Mouse (Mus musculus): ENCODE data around the gene Tanc2. TPM values are rescaled to one million over a fixed set of nuclear protein-coding genes. Genes with fewer than 3 reads are reported as not detected.

Gene Tanc2
- polyA plus RNA-seq, 1 experiment from 2014 or later: 11.6 TPM

- no peaks in the 10 kb centered on the region for H3K9me3 ChIP-seq (ENCODE audit: low read length)
- no peaks in the 10 kb centered on the region for H3K4me1 ChIP-seq (ENCODE audit: insufficient read depth, low read depth, low read length)
- TF ChIP-seq EP300 (IDR thresholded peaks at IDR 0.05) (no peak), CTCF (IDR thresholded peaks at IDR 0.05) (no peak)
- DNase-seq (ENCODE audit: low spot score): no peak
- H3K36me3 ChIP-seq (ENCODE audit: insufficient read depth, low read length): no peaks in the 10 kb centered on the region
- H3K27me3 ChIP-seq (replicated peaks; ENCODE audit: insufficient read depth, low read length): no peaks in the 10 kb centered on the region
- H3K27ac ChIP-seq (ENCODE audit: low read length): no peak overlapping the region
- H3K4me2 ChIP-seq (replicated peaks; ENCODE audit: low read depth, low read length): no peak overlapping the region
- WGBS: 80% methylated on average over 2 of the region's 2 CpGs
- no peak overlapping the region for H3K9ac ChIP-seq (replicated peaks; ENCODE audit: low read depth)
- H3K4me3 ChIP-seq (ENCODE audit: low read depth, low read length): no peak overlapping the region
- ATAC-seq: no peak
Observed at GRCm38 (mm10) chr11:105978232-105978631, 388.4 kb downstream of the Tanc2 start.

- no peaks in the 10 kb centered on the region for H3K36me3 ChIP-seq (ENCODE audit: insufficient read depth, low read length)
- ATAC-seq: peak; percentile 32; the same call in 1 of the 2 replicates
- peak; percentile 52; the same call in 1 of the 2 replicates for TF ChIP-seq EP300 (IDR thresholded peaks at IDR 0.05)
- no peak for TF ChIP-seq CTCF (IDR thresholded peaks at IDR 0.05)
- H3K4me1 ChIP-seq (ENCODE audit: insufficient read depth, low read depth, low read length): no peaks in the 10 kb centered on the region
- no peak overlapping the region for H3K9ac ChIP-seq (replicated peaks; ENCODE audit: low read depth)
- no peak overlapping the region for H3K4me3 ChIP-seq (ENCODE audit: low read depth, low read length)
- H3K4me2 ChIP-seq (replicated peaks; ENCODE audit: low read depth, low read length): no peak overlapping the region
- no peak overlapping the region for H3K27ac ChIP-seq (ENCODE audit: low read length)
- no peak for DNase-seq (ENCODE audit: low spot score)
- 44% methylated on average over 5 of the region's 5 CpGs for WGBS
- no peaks in the 10 kb centered on the region for H3K27me3 ChIP-seq (replicated peaks; ENCODE audit: insufficient read depth, low read length)
- no peaks in the 10 kb centered on the region for H3K9me3 ChIP-seq (ENCODE audit: low read length)
Observed at GRCm38 (mm10) chr11:105978634-105979033, 388.8 kb downstream of the Tanc2 start.

Small RNA genes within 50 kb of the gene (microRNA-seq; reads per million reads assigned to microRNA genes)
- not detected for gene Gm23990

Other genes starting within 250 kb of the Tanc2 start
- gene March10, start 133.3 kb upstream of the Tanc2 start, polyA plus RNA-seq (2015; fragmentation: Nextera tagmentation; extraction: Ambion mirVana): 0.24 and 0.27 TPM in 2 replicates

All from lung, postnatal 0 days (tissue).